Mouse (Mus musculus) urinary bladder, postnatal 14 days (tissue): ENCODE results near the gene Chml.

Source experiments
- DNase-seq: peaks from one replicate; pipeline ENCODE4 v3.0.0; 2021; ENCODE audit warnings: low spot score

The Chml gene

GRCm38 (mm10) chr1:175692246-175692996, at the start of gene Chml, which contains the start of gene Opn3:
TSS of gene Chml (minus strand) at chr1:175692901.
TSS of gene Opn3 (minus strand) at chr1:175692776.
- DNase-seq = peak; percentile 99

DNA sequence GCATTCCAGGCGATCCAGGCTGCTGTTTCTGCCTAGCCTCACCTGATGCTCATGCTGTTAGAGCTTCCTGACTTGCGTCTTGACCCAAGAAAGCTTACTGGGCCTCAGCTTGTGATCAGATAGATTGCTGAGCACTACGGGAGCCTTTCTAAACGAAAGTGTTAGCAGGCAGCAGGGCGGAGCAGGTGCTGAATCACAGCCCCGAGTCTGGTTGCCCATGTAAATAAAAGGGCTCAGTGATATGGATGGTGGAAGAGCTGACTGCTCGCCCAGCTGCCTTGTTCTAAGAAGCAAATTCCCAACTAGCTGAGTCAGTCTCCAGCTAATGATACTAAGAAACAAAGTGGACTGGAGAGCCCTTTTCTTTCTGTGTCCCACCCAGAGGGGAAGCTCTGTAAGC, 33.1 kb upstream of the Chml start:
- no peak for DNase-seq

DNA sequence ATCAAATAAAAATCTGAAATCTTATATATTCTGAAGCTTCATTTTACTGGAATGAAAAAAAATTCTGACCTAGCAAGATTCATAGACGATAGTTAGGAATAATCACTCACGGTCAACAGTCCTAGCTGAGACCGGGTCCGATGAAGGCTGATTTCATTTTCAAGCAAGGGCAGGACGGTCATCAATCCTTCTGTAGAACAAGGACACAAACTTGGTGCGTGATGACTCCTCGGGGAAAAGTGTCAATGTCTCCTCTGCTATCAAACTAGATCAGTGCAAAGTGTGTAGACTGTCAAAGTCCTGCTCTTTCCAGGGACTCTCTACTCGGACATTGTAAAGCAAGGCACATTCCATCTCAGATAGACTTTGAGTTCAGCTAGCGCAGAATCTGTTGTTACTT, 24.1 kb upstream of the Chml start:
- DNase-seq = no peak

- DNase-seq = no peak
These were observed 19.7 kb upstream of the Chml start for GRCm38 (mm10) chr1:175712338-175712909.

GRCm38 (mm10) chr1:175708013-175708412, 15.3 kb upstream of the Chml start:
- no peak for DNase-seq

DNA sequence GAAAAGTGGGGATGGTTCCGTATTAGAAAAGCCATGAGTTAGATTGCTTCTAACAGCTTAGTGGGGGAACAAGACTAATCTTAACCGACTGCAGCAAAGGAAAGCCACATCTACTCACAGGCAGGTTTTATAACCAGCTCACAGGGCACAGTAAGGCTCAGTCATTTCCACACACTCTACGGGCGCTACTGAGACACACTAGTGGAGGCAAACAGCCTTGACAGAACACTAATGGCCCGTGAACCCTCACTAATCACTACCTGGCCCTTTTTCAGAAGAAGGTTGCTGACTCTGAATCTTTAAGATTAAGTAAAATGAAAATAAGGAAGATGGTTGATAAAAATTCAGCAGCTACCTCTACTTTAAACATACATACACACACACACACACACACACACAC, 14.9 kb upstream of the Chml start:
- DNase-seq = no peak

GRCm38 (mm10) chr1:175701145-175701544, 8.4 kb upstream of the Chml start:
- DNase-seq = no peak

DNA sequence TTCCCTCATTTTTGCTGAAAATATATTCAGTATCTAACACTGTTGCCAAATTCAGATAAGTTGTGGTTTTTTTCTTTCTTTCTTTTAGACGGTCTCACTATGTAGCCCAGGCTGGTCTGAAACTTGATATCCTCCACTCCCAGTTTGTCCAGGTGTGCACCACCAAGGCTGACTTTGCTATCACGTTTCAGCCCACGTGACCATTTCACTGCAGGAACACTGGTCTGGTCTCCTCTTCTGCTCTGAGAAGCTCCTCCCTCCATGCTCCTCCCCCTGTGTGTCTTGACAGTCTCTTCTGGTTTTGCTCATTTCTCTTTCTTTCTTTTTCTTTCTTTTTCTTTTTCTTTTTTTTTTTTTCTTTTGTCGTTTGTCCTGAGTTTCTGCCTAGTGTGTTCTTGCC, 7.1 kb upstream of the Chml start:
- DNase-seq = peak; percentile 9

GRCm38 (mm10) chr1:175699375-175699774, 6.7 kb upstream of the Chml start:
- no peak for DNase-seq

- DNase-seq = no peak
These were observed 5.6 kb upstream of the Chml start, which contains the start of gene Wdr64 for GRCm38 (mm10) chr1:175698293-175698692. TSS of gene Wdr64 (plus strand) at chr1:175698593.

DNA sequence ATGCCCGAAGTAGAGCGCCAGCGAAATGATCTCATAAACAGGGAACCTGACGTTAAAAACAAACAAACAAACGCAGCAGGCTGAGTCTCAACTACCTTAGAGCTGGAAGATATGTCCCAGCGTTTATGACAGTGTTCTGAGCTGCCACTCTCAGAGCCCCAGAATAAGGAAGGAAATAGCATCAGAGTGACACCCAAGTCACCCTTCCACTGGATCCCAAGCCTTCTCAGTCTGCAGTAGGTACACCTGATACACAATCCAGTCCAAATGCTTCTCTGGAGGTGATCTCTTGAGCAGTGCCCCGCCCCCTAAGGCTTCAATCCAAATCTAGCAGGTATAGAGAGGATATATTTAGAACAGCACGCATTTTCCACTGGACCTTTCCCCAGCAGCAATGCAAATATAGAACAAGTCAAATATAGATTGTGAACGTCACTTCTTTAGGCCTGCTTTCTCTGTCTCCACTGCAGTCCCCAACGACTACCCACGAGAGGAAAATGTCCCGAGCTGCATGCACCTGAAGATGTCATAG, 794 bp upstream of the Chml start:
- DNase-seq = no peak

GRCm38 (mm10) chr1:175692997-175693361, 278 bp upstream of the Chml start:
- DNase-seq = no peak

- no peak for DNase-seq
These were observed 935 bp downstream of the Chml start for GRCm38 (mm10) chr1:175691686-175692245.

- no peak for DNase-seq
These were observed 11.7 kb downstream of the Chml start for GRCm38 (mm10) chr1:175680995-175681394.

- no peak for DNase-seq
These were observed 15.2 kb downstream of the Chml start for GRCm38 (mm10) chr1:175677459-175677858.

DNA sequence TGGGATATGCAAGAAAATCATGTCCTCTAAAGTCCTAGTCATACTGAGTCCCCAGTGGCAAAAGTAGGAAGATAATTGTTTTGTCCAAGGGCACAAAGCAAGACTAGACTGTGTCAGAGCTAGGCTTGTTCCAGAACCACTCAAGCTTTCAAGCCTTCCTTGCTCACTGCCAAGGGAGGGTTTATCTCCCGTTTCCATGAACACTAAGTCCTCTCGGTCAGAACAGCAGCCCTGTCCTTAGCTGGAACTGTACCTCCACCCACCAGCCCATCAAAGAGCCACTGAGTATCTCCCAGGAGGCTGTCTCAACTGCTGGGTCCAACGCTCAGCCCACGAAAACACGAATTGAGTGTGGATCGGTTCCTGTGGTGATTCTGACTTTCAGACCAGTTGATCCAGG, 17.6 kb downstream of the Chml start:
- no peak for DNase-seq

DNA sequence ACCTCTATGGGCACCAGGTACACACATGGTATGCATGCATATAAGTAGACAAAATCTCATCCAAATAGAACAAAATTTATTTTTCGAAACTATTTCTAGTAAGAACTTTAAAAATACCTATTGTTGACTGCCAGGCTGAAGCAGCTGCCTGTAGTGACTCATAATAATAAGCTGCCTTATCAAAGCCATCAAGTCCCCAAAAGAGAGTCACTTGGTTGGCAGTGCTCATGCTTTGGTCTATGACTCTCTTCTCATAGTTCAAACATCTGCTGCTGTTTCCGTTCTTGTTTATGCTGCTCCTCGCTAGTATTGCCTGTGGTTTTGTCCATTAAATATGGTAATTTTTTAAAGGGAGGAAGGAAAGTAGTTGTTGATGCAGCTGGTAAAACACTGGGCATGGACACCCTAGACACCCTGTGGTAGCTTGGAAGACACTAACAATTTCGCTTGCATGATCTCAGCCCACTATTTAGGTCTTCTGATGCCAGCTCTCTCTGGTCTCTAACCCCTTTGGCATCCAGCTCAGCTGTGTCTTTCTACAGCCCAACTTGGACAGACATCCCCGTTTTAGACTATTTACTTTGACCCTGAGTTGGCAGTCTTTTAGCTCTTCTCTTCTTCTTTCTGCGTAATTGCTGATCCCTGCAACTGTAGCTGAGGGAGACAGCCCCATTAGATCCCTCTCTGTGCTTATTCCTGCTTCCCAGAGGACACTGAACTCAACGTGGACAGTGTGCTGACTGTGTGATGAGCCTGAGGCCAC, 19.0 kb downstream of the Chml start:
- DNase-seq = no peak

- no peak for DNase-seq
These were observed 21.1 kb downstream of the Chml start for GRCm38 (mm10) chr1:175671626-175672025.

- DNase-seq = no peak
These were observed 22.7 kb downstream of the Chml start for GRCm38 (mm10) chr1:175670042-175670441.

GRCm38 (mm10) chr1:175669456-175669855, 23.2 kb downstream of the Chml start:
- DNase-seq = no peak

DNA sequence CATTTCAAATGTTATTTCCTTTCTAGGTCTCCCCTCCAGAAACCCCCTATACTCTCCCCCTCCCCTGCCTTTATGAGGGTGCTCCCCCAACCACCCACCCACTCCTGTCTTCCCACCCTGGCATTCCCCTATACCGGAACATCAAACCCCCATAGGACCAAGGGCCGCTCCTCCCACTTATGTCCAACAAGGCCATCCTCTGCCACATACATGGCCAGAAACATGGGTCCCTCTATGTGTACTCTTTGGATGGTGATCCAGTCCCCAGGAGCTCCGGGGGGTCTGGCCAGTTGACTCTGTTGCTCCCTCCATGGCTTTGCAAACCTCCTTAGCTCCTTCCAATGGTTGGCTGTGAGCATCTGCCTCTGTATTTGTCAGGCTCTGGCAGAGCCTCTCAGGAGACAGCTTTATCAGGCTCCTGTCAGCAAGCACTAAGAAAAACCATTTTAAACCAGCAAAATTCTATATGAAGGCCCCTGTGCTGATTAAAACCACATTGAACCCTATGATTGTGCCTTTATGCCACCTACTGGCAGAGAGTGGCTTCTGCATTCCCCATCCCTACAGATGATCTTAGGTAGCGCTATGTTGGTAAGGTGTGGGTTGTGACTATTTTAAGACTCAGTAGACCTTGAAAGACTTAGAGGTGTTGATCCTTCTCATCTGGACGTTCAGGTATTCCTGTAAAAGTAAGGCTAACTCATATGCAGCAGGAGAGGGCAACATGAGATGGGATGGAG, 23.9 kb downstream of the Chml start:
- DNase-seq = no peak

DNA sequence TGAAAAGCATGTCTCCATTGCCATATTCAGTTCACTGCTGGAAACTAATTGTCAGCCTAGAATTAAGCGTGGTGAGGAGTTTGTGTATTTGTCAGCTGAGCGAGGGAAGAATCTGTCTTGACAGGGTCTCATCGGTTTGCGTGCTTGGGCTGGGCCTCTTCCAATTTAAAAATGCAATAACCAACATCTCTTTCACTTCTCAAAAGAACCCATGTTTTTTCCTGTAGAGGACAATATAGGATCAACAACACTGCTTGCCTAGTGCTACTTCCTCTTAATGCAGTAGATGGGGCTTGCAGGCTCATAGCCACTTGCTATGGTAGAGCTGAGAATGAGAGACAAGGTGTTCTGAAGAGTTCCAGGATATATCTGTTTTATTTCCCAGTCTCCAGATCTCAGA, 32.8 kb downstream of the Chml start:
- DNase-seq = no peak
